Mouse (Mus musculus): Measurements from ENCODE around the gene Dppa2.
"Not testable (repeated sequence)": the region's sequence is repeated elsewhere in the genome, so short reads cannot be mapped to it uniquely, and the experiment has no call there.

Gene Dppa2

DNA sequence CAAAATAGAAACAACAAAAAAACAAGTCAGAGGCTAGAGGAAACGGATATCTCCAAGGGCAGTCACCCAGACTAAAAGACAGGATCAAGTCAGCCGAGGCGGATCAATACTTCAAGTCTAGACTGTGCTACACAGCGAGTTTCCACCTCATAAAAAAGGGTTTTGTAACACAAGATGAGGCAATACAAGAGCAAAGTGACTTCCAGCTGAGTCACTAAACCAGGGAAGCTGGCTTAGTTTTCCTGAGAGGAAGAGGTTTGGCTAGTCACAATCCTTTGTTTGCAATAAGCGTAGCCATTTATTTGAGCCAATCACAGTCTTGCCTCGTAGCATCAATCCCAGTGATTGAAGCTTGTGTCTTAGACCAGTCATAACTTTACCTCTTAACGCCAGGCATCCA is at the start of gene Dppa2:
TSS of gene Dppa2 (plus strand) at position 400 of the 400 bp plus-strand sequence.
- DNase-seq (ENCODE audit: low read depth, low spot score) = no peak

GRCm38 (mm10) chr16:48254584-48254983 is 49.1 kb upstream of the Dppa2 start:
- no peak for DNase-seq (ENCODE audit: low read depth, low spot score)

DNA sequence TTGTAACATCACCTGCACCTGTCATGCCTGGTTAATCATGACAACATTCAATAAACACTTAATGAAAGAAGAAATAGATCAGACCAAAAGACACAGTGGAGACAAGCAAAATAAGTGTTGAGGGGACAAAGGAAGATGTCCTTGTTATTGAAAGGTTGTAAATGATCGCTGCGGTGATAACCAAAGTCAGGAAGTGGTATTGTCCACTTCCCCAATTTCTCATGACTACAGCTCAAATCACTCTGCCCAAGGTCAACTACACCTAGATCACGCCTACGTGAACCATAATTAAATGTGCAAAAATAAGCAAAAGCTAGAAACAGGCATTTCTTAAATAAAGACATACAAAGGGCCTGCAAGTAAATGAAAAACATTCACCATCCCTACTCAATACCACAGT is 44.2 kb upstream of the Dppa2 start:
- DNase-seq (ENCODE audit: low read depth, low spot score) = no peak

GRCm38 (mm10) chr16:48262901-48263300 is 40.8 kb upstream of the Dppa2 start:
- no peak for DNase-seq (ENCODE audit: low read depth, low spot score)

- DNase-seq (ENCODE audit: low read depth, low spot score) = no peak
These were observed 37.9 kb upstream of the Dppa2 start for GRCm38 (mm10) chr16:48265856-48266255.

- DNase-seq (ENCODE audit: low read depth, low spot score) = no peak
These were observed 26.8 kb upstream of the Dppa2 start for GRCm38 (mm10) chr16:48276940-48277339.

DNA sequence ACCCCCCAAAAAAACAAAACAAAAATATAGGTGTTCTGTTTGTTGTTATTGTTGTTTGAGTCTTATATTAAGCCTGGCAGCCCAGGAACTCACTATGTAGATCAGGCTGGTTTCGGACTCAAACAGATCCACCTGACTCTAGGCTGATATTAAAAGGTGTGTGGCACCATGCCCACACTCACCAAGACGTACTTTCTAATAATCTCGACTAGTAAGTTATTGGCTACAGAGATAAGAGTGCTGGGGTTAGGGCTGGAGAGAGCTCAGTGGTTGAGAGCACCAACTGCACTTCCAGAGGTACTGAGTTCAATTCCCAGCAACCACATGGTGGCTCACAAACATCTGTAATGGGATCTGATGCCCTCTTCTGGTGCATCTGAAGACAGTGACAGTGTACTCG is 22.8 kb upstream of the Dppa2 start:
- no peak for DNase-seq (ENCODE audit: low read depth, low spot score)

GRCm38 (mm10) chr16:48282801-48283200 is 20.9 kb upstream of the Dppa2 start:
- no peak for DNase-seq (ENCODE audit: low read depth, low spot score)

DNA sequence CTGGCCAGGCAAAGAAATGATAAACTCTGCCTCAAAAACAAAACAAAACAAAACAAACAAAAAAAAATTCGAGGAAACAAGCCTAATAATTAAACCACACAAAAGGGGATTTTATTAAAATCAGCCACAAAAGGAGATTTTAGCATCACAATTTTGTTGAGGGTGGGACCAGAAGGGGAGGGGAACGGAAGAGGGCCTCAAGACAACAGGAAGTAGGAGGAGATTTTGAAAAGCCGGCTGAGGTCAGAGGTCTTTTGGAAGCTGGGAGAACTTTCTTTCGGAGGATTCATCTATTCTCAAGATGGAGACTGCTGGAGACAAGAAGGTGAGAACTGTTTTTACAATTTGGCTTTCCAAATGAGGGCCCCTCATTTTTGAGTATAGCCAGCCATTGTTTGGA is 20.2 kb upstream of the Dppa2 start, which contains the start of gene Dppa4:
TSS of gene Dppa4 (plus strand) at position 217 of the 400 bp plus-strand sequence.
- no peak for DNase-seq (ENCODE audit: low read depth, low spot score)

DNA sequence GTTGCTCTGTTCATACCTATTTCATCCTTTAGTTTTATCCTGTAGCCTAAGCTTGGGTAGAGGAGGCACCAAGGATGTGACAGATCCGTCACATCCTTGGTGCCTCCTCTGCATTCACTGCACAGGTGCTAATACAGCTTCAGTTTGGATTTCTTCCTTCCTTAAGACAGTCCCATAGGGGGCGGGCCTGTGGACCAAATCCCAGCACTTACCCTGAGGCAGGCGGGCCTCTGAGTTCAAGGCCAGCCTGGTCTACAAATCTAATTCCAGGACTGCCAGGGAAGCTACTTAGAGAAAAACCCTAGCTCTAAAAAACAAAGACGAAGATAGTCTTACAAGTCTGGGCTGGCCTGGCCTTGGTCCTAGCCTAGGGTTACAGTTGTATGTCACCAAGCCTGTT is 18.2 kb upstream of the Dppa2 start:
- DNase-seq (ENCODE audit: low read depth, low spot score) = no peak

DNA sequence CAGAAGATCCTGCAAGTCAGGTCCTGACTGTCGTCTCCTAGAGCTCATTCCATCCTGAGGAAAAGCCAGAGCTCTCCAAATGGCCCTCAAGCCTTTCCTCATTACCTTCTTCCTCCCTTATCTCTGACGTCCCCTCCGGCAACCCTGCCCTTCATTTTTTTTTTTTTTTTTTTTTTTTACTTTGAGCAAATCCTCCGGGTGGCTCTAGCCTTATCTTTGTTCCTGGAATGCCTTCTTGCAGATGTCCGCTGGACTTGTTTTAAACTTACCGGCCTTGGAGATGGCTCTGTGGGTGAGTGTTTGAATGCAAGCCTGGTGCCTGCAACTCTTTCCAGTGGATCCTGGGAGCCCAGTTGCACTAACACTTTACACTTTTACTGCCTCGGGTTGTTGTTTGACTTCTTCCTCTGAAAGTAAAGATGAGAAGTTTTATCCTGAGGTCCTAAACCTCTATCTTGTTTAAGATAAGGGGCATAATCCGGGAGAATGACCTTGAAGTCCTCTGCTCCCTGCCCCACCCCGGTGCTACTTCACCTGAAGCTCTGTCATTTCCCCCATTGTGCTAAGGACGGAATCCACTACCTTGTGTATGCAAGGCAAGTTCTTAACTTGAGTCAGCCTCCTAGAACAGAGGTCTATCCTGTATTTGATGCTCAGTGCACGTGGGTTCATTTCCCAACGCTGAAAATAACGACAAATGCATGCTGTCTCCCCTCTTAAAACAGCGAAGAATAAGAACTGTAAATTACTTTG is 6.1 kb upstream of the Dppa2 start:
- no peak for DNase-seq (ENCODE audit: low read depth, low spot score)

DNA sequence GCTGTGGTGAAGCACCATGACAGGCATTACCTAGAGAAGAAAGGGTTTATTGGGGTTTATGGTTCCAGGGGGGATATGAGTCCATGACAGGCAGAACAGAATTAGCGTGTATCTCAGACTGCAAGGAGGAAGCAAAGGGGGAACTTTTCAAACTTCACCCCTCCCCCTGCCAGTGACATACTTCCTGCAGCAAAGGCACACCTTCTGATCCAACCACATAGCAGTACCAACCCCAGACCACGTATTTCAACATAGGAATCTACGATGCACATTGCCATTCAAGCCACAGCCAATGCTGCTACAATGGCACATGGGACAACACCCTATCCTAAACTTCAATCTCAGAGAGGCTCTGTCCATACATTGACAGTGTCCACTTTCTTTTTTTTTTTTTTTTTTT is 3.8 kb upstream of the Dppa2 start:
- no peak for DNase-seq (ENCODE audit: low read depth, low spot score)

- DNase-seq (ENCODE audit: low read depth, low spot score) = no peak
These were observed 275 bp downstream of the Dppa2 start for GRCm38 (mm10) chr16:48303983-48304382.

DNA sequence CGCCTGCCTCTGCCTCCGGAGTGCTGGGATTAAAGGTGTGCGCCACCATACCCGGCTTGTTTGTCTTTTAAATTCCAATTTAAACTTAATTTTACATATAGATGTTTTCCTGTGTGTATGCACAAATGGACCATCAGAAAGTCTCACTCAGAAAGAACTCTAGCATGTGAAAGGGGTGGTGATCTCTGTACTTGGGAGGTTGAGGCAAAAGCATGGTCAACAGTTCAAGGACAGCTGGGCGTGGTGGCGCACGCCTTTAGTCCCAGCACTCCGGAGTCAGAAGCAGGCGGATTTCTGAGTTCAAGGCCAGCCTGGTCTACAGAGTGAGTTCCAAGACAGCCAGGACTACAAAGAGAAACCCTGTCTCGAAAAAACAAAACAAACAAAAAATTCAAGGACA is 5.2 kb downstream of the Dppa2 start:
- DNase-seq (ENCODE audit: low read depth, low spot score) = not testable (repeated sequence)

GRCm38 (mm10) chr16:48309912-48310630 is 6.4 kb downstream of the Dppa2 start:
- no peak for DNase-seq (ENCODE audit: low read depth, low spot score)

- DNase-seq (ENCODE audit: low read depth, low spot score) = no peak
These were observed 11.6 kb downstream of the Dppa2 start for GRCm38 (mm10) chr16:48315294-48315693.

DNA sequence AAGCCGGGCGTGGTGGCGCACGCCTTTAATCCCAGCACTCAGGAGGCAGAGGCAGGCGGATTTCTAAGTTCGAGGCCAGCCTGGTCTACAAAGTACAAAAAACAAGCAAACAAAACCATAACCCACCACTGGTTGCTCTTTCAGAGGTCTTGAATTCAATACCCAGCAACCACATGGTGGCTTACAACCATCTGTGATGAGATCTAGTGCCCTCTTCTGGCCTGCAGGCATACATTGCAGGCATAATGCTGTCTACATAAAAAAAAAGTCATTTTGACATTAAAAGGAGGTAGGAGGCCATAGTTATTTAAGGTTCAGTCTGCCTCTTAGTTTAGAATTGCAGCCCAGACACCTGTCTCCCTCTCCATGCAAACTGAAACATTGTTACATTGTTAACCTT is 17.1 kb downstream of the Dppa2 start:
- DNase-seq (ENCODE audit: low read depth, low spot score) = no peak

GRCm38 (mm10) chr16:48323133-48323532 is 19.4 kb downstream of the Dppa2 start:
- DNase-seq (ENCODE audit: low read depth, low spot score) = no peak

GRCm38 (mm10) chr16:48323602-48324345 is 20.1 kb downstream of the Dppa2 start:
- no peak for DNase-seq (ENCODE audit: low read depth, low spot score)

DNA sequence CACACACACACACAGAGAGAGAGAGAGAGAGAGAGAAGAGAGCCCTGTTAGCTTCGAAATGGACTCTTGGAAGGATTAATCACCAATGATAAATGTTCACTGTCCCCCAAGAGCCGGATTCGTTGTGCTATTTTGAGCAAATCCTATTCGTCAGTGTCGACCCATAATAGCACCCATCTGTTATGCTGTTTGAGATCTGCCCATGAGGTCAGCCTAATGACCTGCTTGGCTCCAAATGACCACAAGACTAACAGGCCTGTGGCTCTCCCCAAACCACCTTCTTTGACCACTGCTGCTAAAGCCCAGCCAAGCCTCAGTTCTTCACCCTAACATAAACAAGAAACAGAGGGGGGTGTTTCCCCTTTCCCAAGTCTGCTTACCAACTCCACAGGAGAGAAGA is 23.2 kb downstream of the Dppa2 start:
- DNase-seq (ENCODE audit: low read depth, low spot score) = no peak

DNA sequence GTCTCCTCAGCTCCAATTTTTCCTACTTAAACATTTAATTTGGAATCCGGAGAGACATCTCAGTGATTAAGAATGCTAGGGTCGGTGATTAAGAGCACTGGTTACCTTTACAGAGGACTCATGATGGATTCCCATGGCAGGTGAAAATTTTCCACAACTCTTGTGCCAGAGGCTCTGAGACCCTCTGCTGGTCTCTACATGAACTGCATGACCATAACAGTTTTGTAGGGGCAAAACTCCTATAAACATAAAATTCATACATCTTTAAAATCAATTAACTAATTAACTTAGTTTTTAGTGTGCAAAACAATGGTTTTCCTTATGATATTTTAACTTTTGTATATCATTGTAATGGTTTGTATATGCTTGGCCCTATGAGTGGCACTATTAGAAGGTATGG is 24.7 kb downstream of the Dppa2 start:
- DNase-seq (ENCODE audit: low read depth, low spot score) = no peak

- DNase-seq (ENCODE audit: low read depth, low spot score) = no peak
These were observed 28.1 kb downstream of the Dppa2 start for GRCm38 (mm10) chr16:48331822-48332221.
